Mouse (Mus musculus) CH12F3 (cell line): Measurements from ENCODE around the gene Mgea5.
"Not testable (repeated sequence)": the region's sequence is repeated elsewhere in the genome, so short reads cannot be mapped to it uniquely, and the experiment has no call there.

Source experiments
- in situ Hi-C: fragments of 300-500 bp; cut with MboI; formaldehyde crosslinking; loops from 2 replicates; pipeline ENCODE4 v1.14.3; 2020; ENCODE audit warnings: low sequenced_read_pairs

Gene Mgea5

DNA sequence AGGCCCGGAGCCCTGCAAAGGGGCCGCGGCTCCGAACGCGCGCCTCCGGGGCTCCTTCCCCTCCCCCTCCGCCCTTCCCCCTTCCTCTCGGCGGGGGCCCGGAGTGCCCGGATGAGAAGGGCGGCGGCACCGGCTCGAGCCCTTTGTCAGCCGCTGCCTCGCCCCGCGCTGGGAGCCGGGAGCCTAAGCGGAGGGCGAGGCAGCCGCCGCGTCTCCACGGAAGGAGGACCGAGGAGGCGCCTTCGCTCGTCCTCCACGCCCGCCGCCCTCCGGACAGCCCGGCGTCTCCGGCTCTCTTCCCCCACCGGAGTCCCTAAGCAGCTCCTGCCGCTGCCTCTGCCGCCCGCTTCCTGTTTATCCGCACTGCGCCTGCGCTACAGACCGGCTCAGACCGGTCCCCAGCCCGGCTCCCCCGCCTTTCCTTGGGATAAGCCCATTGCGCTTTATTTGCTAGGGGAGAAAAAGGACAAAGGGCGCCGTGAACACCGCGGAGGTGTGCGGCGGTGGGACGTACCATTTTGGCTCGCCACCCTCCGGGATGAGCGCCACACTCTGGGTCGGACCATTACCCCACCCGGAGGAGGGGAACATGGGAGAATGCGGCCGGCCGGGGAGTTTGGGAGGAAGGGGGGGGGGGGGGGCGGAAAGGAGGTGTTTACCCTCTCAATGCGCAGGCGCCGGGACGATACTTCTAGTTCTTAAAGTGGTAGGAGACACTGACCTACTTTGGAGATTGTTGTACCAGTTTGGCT, at the start of gene Mgea5:
TSS of gene Mgea5 (minus strand) at position 657 of the 752 bp plus-strand sequence.
- in situ Hi-C loops, result no loop called here

DNA sequence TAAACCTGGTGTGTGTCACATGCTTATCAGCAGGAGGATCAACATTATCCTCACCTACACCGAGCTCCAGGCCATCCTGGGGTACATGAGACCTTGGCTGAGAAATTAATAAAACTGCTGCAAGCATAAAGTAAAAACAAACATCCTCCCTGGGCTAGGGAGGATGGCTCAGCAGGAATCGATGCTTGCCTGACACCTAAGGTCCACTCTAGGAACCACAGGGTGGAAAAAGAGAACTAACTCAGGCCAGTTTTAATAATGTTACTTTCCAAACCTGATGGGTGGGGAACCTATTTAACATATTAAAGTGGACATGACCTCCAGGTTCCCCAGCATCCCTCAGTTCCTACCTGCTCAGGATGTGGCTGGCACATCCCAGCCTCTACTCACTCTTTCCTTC, 47.0 kb upstream of the Mgea5 start:
- in situ Hi-C loops, result no loop called here

DNA sequence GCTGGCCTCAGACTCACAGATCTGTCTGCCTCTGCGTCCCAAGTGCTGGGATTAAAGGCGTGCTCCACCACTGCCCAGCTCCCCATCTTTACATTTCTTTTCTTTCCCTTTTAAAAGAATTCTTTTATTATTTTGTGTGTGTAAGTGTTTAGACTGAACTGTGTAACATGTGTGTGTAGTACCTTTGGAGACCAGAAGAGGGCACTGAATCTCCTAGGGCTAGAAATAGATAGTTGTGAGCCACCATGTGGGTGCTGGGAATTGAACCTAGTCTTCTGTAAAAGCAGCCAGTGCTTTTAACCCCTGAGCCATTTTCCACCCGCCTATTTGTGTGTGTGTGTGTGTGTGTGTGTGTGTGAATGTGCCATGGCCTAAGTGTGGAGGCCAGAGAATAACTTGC, 44.1 kb upstream of the Mgea5 start:
- in situ Hi-C loops, result no loop called here

DNA sequence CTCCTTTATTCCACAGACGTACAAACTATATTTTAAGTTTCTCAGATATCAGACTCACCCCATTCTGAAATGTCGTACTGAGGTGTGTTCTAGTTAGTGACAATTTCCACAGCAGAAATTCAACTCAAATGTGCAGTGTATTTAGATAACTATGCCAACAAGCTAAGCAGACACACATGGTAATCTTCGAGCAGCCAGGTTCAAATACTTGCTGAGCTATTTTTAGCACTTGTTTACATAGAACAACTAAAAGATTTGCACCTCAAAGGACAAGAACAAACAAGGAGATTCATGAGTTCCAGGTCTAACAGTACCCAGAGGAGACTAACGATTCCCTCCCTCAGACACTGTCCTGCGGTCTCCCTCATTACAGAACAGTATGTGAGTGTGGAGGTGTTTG, 43.5 kb upstream of the Mgea5 start:
- in situ Hi-C loops, result no loop called here

DNA sequence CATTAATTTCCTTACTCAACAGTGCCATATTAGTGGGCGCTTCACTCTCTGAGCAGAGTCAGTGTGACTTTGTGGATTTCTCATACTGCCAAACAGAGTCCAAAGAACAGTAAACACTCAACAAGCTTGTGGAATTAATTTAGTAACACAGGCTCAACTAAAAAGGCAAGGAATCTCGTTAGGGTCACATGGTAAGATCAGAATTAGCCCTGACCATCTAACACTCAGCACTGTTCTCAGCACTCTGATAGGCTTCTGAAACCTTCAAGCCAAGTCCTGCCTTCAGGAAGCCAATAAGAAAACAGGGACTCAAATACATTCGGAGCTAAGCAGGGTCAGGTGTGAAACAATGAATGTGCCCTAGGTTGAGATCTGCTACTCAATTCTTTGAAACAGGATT, 42.5 kb upstream of the Mgea5 start:
- in situ Hi-C loops, result no loop called here

DNA sequence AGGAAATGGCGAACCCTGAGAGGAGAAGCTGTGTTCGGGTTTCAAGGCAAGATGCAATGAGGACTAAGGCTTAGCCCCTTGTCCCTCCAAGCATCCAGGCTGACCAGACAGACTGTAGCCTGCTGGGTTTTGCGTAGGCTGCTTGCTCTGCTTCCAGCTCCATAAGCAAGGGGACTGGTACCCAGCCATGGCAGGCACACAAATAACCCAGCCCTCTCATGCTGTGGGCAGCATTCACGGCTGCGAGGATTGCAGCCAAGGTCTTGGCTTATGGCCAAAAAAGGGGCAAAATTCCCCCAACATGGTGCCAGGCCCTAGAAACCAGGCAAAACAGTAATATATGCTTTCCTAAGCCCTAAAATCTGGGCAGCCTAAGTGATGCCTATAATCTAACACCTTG, 38.2 kb upstream of the Mgea5 start:
- in situ Hi-C loops, result no loop called here

DNA sequence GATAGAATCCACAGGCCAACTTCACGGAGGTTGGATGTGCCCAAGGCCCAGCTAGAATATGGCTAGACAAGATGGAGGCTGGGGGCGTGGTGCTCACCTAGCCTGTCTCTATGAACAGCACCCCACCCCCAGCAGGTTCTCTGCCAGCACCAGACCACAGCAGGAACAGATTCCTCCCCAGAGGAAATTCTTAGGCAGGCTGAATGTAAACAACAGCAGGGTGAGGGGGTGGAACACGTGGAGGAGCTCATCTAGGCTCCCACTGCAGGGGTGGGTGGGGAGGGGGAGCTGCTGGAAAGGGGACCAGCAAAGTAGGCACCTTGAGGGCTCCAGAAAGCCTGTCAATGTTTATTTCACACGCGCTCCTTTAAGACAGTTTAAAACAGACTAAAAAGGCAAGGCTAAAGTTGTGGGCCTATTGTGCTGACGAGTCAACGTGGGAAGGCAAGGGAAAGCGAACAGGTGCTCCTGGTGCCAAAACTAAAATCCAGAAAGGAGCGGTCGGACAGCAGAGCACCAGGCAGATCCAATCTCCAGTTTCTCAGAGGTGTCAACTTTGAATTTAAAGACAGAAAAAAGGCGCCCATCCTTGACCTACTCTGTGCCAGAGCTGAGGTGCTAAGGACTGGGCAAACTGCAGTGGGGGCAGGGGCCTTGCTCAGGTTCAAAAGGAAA, 34.3 kb upstream of the Mgea5 start:
- in situ Hi-C loops, result loop anchor here (10.0 kb wide), 2 partner anchors 137 to 197 kb away; no protein-coding TSS in a partner anchor

DNA sequence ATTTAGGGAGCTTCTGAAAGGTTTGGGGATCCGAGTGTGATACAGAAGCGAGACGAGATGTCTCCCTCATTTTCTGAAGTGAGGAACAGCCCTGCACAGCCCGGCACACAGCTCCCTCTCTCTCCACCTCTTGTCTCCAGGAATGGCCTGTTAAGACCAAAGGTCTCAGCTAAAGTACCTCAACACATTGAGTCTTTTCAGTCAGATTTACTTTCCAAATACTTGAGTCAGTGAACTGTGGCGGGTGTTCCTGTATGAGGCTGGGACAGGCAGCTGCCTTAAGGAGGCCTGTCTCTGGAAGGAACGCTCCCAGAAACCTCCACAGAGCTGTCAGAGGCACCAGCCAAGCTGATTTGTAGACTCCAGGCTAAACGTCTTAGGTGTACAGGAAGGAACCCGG, 33.1 kb upstream of the Mgea5 start:
- in situ Hi-C loops, result loop anchor here (10.0 kb wide), 2 partner anchors 138 to 198 kb away; no protein-coding TSS in a partner anchor

DNA sequence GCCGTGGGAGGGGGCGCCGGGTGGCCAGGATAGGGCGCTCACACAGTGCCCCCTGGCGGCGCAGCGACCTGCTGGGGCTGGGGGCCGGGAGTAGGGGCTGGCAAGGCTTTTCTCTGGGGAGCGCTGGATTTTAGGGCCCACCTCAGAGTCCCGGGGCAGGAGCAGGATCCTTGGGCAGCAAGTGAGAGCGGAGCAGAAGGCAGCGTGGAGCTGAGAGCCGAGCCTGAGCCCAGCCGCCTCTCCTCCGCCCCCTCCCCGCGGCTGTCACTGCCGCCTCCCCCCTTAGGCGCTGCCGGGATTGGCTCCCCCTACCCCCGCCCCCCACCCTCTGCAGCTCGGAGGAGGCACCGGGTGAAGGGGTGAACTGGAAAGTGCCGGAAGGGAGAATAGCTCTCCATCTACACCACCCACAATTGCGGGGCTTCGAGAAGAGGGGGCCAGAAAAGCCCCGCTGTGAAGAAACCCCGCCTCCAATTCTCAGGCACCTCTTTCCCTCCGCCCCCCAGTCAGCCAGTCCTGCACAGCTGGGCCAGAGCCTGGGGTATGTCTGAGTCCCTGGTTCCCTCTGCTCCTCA, 32.3 kb upstream of the Mgea5 start, which contains the start of gene Kcnip2:
TSS of gene Kcnip2 (minus strand) at position 231 of the 575 bp plus-strand sequence.
- in situ Hi-C loops, result loop anchor here (10.0 kb wide), 2 partner anchors 139 to 199 kb away; no protein-coding TSS in a partner anchor

DNA sequence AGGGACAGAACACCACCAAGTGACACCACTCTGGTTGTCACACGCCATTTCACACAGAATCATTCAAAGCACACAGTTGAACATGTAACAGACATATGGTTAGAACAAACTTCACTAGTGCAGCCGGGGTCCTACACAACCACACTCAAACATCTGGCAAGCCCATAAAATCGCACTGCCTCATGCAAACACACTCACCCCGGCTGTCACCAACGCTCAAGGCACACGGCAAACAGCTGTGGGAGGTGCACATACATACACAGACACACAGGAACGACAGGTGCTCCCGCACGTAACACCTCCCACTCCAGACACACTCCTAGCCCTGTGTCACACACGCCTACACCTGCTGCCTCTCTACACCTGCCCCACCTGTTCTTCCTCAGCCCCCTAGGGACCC, 31.5 kb upstream of the Mgea5 start:
- in situ Hi-C loops, result loop anchor here (10.0 kb wide), 2 partner anchors 140 to 200 kb away; no protein-coding TSS in a partner anchor

DNA sequence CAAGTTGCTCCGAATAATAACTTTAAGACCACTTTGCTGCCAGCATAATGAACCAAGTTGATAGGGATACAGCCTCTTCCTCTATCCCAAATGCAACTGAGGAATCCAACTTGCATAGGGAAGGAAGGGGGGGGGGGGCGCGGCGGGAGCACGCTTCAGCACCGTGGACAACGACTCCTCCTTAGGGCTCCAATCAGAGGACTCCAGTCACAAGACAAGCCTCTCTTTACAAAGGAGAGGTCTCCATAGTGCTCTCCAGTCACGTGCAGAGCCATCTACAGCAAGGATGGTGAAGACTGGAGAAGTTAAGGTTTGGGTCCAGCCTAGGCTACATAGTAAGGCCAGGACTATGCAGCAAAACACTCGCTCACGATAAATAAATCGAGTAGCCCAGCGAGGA, 30.2 kb upstream of the Mgea5 start:
- in situ Hi-C loops, result loop anchor here (10.0 kb wide), 2 partner anchors 141 to 201 kb away; no protein-coding TSS in a partner anchor

DNA sequence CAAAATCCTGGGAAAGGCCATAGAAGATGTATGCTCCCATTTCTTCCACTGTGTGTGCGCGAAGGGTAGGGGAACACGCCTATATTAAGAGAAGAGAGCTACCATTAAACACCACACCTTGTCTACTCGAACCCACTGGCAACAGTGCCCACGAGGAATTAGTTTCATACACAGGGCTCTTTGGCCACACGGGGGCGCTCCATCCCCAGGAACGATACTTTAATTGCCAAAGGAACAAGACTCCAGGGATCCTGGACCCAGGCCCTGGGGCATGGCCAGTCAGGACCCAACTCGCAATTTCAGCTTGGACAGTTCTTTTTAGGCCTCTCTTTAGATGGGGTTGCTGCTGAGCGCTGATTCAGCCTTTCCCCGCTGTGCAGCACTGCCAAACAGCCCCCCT, 29.6 kb upstream of the Mgea5 start:
- in situ Hi-C loops, result loop anchor here (10.0 kb wide), 2 partner anchors 142 to 202 kb away; no protein-coding TSS in a partner anchor

DNA sequence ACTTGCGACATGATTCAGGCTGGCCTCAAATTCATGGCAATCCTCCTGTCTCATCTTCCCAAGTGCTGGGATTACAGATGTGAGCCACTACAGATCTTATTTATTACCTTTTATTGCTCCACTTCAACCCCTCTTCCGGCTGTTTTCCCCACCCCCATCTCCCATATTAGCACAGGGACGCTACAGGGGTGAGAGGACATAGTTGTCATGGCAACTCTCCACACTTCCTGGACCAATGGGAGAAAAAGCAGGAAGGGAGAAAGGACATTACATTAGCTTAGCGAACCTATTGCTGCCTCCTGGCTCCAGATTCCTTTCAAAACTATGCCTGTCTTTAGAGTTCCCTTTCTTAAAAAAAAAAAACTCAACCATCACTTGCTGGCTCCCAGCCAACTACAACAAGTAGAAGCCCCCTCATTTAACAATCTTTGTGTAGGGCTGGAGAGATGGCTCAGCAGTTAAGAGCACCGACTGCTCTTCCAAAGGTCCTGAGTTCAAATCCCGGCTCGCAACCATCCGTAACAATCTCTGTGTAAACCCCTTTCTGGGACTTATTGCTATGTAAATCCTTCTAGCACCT, 29.1 kb upstream of the Mgea5 start:
- in situ Hi-C loops, result loop anchor here (10.0 kb wide), 2 partner anchors 142 to 202 kb away; no protein-coding TSS in a partner anchor

DNA sequence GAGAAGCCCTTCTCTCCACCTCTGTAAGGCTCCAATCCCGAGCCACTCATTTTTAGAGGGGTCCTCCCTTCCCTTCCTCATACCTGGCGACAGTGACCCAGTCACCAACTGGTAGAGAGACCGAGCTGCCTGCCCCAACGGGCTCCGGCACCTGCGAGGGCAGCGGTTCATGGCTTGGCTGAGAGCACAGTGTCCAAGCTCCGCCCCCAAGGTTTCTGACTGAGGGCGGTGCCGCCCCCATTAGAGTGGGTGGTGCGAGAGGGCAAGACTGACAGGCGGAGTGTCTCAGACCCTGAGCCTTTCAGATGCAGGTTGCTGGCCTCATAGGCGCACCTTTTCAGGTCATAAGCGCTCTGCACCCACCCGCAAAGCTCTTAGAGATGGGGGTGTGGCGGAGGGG, 28.5 kb upstream of the Mgea5 start:
- in situ Hi-C loops, result loop anchor here (10.0 kb wide), 2 partner anchors 143 to 203 kb away; no protein-coding TSS in a partner anchor

DNA sequence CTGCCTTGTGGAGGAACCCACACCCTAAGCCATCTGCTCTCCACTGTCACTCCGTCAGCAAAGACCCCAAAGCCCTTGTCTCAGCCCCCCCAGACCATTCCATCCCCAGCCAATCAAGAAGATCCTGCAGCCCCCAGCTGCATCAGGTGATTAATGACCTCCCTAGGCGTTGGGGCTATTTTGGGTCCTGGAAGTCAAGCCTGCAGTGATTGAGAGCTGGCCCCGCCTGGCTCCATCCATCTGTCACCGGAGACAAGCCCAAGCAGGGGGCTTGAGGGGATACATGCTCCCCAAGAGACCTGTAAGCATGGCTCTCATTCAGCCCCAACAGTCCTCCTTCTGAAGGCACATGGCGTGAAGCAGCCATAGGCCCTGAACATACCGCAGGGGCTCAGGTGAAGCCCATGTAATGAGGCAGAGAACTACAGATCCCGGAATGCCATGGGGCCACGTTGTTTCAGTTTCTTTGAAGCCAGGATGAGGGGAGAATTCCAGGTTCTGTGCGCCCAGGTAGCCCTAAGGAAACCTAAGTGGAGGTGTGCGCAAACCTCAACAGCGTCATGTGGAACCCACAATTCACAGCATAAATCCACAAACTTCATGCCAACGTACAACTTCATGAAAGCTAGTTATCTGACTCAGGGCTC, 27.5 kb upstream of the Mgea5 start:
- in situ Hi-C loops, result loop anchor here (10.0 kb wide), 2 partner anchors 144 to 204 kb away; no protein-coding TSS in a partner anchor

DNA sequence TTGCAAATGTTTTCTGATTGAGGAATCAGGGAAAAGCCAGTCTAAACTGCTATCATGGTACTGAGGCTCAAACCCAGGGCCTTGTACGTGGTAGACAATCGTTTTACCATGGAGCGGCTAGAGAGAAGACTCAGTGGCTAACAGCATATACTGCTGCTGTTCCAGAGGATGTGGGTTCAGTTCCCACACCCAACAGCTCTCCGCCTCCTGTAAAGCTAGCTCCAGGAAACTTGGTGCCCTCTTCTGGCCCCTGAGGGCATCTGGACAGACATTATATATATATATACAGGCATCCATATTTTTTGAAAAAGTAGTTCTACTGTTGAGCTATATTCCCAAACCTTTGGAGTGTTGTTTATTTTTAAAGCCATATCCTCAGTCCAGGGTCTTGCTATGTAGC, 24.1 kb upstream of the Mgea5 start:
- in situ Hi-C loops, result no loop called here

DNA sequence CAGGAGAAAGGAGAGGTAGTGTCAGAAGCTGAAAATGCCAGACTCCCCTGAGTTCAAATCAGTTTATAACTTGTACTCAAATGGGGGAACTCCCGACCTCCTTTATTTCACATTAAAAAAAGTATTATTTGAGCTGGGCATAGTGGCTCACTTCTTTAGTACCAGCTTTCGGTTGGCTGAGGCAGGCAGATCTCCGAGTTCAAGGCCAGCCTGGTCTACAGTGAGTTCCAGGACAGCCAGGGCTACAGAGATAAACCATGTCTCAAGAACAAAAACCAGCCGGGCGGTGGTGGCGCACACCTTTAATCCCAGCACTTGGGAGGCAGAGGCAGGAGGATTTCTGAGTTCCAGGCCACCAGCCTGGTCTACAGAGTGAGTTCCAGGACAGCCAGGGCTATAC, 22.2 kb upstream of the Mgea5 start:
- in situ Hi-C loops, result not testable (repeated sequence)

DNA sequence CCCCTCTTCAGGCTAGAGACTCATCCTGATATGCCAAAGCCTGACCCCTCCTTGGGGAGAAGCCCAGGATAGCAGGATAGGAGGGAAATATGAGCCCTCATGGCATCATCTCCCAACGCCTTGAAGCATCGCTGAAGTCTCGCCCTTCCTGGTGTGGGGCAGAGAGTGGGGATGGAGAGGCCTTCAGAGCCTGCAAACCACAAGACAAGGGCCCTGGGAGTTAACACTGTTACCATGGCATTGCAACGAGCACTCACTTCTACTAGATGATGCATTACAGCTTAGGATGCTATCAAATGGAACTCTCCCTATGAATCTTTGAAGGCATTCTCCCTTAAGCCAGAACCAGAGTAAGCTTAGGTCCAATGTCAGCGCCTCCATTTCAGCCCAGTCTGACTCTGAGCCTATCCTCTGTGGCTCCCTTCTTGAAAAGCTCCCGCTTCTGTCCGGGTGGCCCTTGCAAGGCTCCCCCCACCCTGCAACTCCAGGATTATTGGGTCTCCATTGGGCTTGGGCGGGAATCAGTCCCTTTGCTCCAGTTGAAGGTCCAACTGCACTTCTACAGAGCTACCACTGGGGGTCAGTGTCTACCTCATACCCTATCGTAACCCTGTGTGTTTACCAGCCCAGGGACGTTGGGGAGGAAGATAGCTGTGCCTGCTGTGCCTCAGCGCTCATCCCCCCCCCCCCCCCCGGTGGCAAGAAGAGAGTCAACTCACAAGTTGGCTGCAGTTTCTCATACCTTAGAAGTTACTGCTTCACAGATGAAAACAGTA, 21.1 kb upstream of the Mgea5 start:
- in situ Hi-C loops, result no loop called here

DNA sequence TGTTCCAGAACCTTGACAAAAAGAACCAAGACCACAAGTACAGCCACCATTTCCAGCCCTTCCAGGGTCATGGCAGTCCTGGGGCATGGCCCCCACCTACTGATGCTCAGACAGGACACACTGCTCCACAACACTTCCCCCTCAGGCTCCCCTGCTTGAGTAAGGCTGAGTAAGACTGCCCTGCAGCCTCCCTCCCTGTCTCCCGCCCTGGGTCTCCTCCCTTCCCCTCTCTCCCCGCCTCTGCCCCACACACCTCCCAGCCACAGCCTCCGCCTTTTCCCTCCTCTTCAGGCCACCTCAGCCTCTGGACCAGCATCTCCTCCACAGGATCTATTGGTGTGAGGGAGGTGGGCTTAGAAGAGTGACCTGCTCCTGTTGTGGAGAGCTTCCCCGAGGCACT, 19.8 kb upstream of the Mgea5 start:
- in situ Hi-C loops, result no loop called here

DNA sequence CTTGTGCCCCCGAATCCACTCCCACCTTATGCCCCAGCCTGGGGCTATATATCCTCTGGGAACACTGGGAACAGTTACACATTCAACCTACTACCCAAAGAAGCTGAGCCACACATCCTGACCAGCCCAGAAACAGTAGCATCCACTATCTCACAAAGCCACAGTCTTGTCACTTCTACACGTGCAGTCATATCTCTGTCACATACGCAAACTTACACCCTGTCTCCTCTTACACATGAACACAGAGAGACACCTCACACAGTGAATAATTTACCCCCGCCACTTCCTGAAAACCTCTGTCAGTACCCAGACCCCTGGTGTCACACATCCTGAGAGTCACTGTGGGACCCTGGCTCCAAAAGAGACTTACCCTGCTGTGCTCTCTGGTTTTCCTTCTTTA, 19.1 kb upstream of the Mgea5 start:
- in situ Hi-C loops, result no loop called here
